Mouse (Mus musculus): ENCODE results near the gene Grik5.

DNA sequence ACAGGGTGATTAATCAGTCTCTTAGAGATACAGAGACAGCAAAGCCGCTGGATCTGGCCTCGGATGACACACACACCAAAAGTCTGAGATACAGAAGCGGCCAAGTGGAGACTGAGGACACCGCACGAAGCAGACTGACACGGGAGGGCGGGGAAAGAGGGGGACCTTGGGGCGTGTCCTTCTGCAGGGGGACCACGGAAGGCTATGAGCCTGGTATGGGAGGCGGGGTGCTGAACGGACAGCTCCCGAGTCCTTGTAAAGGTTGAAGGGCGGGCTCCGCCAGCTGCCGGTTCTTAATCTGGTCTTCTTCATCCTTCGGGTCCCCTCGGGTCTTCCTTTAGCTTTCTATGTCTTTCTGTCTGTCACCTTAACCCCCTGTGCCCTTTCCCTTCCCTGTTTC, 63.5 kb downstream of the Grik5 start:
- no peak for TF ChIP-seq CTCF (IDR thresholded peaks at IDR 0.05; ENCODE audit: low read depth)
- TF ChIP-seq EP300 (optimal IDR thresholded peaks at IDR 0.05): no peak
